Mouse (Mus musculus) brain, embryonic 14.5 days (tissue): ENCODE results near the gene Dtx3.

Experiments
- CTCF ChIP-seq: fragments of 200-500 bp; IDR thresholded peaks from 2 replicates; pipeline ENCODE4 v1.5.1; 2012; ENCODE audit warnings: inconsistent platforms, mild to moderate bottlenecking, moderate library complexity, borderline replicate concordance; ENCODE audit not compliant: insufficient read depth, insufficient read length; ENCODE audit errors: extremely low read depth
- POLR2A ChIP-seq: fragments of 200-500 bp; IDR thresholded peaks from 2 replicates; pipeline ENCODE4 v1.6.1; 2012; ENCODE audit warnings: mild to moderate bottlenecking, inconsistent platforms, borderline replicate concordance; ENCODE audit not compliant: poor library complexity, insufficient read depth, insufficient read length, severe bottlenecking; ENCODE audit errors: extremely low read depth

DNA sequence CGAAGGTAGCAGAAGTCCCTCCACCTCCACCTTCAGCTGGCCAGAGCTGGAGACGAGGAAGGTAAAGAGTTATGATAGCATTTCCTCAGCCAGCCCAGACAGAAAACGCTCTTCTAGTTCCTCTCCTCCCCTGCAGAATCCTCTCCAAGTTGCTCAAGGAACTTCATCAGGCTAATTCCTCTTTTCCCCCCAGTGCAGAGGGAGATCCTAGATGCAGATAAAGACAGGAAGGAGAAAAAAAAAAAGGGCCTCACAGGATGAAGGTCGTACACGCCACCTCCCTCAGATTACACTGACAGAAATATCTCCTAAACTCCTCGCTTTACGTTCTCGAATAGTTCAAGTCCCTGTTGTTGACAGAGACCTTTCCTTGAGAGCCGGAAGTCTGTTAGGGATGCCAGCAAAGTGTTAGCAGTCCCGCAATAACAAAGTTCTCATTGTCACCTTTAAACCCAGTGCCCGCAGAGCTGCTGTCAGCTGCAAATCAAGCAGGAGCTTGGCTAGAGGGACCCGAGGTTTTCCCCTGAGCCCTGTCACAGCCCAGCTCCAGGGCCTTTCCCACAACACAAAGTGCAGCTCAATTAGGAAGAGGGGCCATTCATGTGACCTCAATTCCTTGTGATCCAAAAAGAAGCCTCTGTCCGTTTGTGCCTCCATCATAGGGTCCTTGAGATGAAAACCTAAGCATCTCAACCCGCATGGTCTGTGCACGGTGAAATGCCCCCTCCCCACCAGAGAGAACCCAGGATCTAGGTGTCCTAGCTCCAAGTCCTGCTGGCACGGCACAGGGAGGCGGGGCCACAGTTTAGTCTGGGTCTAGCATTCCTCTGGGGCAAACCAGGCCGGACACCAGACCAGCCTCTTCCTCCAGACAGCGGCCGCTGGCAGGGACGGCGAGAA, 850 bp downstream of the Dtx3 start:
- TF ChIP-seq CTCF (no peak), POLR2A (no peak)
